Mouse (Mus musculus): ENCODE data around the gene Lsamp.

Lsamp gene

GRCm38 (mm10) chr16:42048138-42048537, 2064.0 kb downstream of the Lsamp start:
- no peak for ATAC-seq (ENCODE audit: low TSS enrichment)

- peak; percentile 85 for ATAC-seq (ENCODE audit: low TSS enrichment)
Observed at GRCm38 (mm10) chr16:42059927-42060326, 2075.8 kb downstream of the Lsamp start.

- ATAC-seq (ENCODE audit: low TSS enrichment): no peak
Observed at GRCm38 (mm10) chr16:42074325-42074724, 2090.2 kb downstream of the Lsamp start.

DNA sequence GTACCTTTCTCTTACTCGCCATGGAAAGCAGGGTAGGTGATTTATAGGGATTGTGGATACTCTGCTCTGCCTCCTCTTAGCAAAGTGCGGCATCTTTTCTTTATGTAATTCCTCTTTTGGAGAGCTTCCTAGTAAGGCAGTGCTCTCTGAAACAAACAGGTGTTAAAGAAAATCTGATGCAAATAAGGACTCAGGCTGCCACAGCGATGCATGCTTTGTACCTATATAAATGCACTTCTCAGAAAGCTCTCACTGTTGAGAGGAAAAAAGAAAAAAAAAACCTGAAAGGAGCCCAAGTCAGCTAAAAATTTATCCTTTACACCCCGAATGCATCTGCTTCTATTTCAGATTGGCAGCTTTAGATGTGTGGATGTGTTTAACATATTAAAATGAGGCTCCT, 2095.4 kb downstream of the Lsamp start:
- peak; percentile 94 for ATAC-seq (ENCODE audit: low TSS enrichment)

DNA sequence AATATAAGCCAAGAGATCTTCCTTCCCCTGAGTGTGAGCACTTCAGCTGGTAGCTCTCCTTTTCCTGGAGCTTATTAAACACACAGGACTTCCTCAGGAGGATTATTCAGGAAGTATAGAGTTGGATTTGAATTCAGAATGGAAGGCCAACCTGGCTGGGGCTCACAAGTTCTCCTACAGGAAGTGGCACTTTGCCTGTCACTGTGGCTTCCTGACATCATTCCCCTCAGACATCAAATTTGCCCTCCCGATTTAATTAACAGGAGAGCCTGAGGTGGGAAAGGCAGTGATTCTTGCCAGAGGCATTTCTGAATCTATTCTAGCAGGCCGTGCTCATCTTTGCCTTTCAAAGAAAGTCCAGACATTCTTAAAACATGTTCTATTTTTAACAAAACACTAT, 2097.4 kb downstream of the Lsamp start:
- ATAC-seq (ENCODE audit: low TSS enrichment): no peak

DNA sequence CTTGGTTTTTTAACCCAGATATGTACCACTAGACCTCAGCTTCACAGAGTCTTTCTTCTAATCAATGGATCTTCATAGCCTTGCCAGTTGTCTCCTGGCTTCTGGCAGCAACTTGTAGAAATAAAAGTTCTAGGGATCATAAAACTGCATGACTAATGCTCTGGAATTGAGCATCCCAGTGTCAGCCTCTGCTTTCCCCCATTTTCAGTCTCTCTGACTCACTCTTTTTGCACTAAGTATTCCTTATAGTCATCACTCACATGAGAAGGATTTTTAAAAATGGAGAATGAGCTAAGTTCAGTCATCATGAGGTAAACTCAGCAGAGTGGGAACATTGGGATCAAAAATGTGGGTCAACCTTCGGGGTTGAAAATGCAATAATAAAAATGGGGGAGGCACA, 2113.3 kb downstream of the Lsamp start:
- peak; percentile 62; the same call in 1 of the 2 replicates for ATAC-seq (ENCODE audit: low TSS enrichment)

- no peak for ATAC-seq (ENCODE audit: low TSS enrichment)
Observed at GRCm38 (mm10) chr16:42102186-42102585, 2118.0 kb downstream of the Lsamp start.

- peak; percentile 81 for ATAC-seq (ENCODE audit: low TSS enrichment)
Observed at GRCm38 (mm10) chr16:42102635-42103034, 2118.5 kb downstream of the Lsamp start.

DNA sequence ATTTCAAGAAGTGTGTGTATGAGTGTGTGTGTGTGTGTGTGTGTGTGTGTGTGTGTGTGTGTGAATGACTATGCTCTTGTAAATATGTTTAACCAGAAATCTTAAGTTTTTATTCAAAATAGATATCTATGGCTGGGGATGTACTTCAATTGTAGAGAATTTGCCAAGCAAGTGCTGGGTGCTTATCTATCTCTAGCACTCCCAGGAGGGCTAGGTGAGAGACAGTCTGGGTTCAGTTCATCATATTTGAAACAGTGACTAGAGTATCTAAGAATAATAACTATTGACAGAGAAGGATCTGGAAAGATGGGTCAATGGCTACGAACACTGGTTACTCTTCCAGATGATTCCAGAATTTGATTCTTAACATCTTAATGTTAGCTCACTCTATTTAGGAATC, 2128.1 kb downstream of the Lsamp start:
- no peak for ATAC-seq (ENCODE audit: low TSS enrichment)

DNA sequence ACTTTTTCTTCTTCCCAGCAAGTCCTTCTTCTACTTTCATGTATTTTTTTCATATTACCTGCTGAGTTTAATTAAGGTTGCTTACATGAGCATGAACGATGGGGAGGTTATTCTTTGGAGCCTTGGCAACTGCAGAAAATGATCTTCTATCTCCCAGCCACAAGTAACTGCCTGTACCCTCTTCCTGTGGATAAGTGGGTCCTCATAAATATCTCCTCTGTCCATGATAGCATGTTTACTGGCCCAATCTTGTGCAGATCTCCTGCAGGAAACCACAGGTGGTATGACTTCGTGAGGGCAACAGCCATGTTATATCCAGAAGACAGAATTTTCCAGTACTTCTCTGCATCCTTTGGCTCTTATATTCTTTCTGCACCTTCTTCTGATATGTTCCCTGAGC, 2129.1 kb downstream of the Lsamp start:
- ATAC-seq (ENCODE audit: low TSS enrichment): no peak

DNA sequence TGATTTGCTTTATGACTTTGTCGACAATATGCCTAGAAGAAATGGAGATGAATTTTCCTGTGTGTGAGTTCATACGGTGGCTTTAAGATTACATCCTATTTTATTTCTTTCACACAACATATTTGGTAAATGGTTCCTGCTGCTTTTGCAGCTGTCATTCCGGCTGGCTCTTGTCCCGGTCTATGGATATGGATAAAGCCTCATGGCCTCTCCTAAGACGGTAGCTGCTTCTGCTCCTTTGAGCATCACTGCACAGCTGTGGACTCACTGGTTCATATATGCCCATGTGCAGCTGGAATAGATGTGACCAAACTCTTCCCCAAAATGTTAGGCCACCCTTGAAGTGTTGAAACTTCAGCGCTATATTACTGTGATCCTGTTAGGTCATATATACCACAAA, 2137.6 kb downstream of the Lsamp start:
- no peak for ATAC-seq (ENCODE audit: low TSS enrichment)

- 0 out of 2 replicates have a peak, but pooled peaks have one; percentile 20 for ATAC-seq (ENCODE audit: low TSS enrichment)
Observed at GRCm38 (mm10) chr16:42123826-42124225, 2139.7 kb downstream of the Lsamp start.

GRCm38 (mm10) chr16:42126061-42126460, 2141.9 kb downstream of the Lsamp start:
- ATAC-seq (ENCODE audit: low TSS enrichment): no peak

GRCm38 (mm10) chr16:42147164-42147563, 2163.0 kb downstream of the Lsamp start:
- ATAC-seq (ENCODE audit: low TSS enrichment): peak; percentile 41; the same call in 1 of the 2 replicates

DNA sequence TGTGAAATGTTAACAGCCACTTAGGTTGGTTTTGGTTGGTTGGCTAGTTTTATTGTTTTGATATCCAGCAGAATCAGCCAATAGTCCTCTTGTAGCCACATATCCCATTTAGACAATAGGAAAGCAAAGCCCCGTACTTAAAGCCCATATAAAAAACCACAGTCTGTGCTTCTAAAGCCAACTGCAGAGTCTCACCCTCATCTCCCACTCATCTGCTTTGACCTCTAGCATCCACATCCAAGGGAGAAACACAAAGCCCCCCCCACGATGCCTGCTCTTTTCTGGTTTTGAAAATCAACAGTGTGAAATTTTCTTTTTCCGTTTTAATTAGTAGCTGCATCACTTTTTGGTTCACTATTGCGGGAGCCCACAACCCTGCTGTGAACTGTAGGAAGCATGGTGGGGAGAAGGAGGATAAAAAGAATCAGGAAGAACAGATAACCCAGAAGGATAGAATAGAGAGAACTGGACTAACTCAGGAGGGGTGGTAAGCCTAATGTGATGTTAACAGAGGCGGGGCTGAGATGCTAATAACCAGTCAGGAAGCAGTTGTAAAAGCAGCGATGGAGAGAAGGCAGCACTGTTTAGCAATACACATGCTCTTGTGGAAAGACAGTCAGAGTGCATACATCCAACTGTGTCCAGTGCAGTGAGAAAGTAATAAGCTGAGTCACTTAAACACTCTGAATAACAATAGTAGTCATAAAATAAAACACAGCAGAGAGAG, 2165.2 kb downstream of the Lsamp start:
- ATAC-seq (ENCODE audit: low TSS enrichment): no peak

DNA sequence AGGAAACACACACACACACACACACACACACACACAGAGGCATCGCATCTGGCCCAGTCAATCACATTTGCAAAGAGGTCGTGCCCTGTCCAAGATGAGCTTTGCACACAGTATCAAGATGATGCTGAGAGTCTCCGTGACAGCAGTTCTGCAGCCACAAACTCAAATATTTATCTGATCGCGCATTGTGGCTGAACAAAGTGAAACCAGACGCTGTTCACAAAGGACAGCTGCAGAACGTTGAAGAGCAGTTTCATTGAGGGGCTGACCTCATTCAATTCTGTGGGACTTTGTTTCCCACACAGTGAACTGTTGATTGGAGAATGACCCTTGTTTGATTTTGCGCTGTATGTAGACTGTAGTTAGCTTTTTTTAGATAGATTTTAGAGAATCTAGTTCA, 2168.5 kb downstream of the Lsamp start:
- no peak for ATAC-seq (ENCODE audit: low TSS enrichment)

DNA sequence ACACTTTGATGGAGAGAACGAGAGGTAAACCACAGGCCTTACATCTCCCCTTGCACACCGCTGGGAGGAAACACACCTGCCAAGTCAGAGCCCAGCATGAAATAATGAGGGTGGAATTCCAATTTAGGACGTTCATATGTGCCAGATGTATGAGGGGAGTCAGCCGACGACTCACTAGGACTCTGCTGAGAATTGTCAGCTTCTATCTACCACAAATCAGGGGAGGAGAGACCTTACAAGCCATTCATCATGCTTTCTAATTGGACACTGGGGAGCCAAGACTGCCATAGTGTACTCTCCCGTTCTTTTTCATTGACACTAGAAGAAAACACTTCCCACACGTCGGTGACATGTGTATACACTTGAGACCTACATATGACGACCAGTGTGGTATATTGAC, 2173.7 kb downstream of the Lsamp start:
- no peak for ATAC-seq (ENCODE audit: low TSS enrichment)

GRCm38 (mm10) chr16:42164941-42165340, 2180.8 kb downstream of the Lsamp start:
- ATAC-seq (ENCODE audit: low TSS enrichment): peak; percentile 94

- ATAC-seq (ENCODE audit: low TSS enrichment): no peak
Observed at GRCm38 (mm10) chr16:42168292-42168691, 2184.1 kb downstream of the Lsamp start.

DNA sequence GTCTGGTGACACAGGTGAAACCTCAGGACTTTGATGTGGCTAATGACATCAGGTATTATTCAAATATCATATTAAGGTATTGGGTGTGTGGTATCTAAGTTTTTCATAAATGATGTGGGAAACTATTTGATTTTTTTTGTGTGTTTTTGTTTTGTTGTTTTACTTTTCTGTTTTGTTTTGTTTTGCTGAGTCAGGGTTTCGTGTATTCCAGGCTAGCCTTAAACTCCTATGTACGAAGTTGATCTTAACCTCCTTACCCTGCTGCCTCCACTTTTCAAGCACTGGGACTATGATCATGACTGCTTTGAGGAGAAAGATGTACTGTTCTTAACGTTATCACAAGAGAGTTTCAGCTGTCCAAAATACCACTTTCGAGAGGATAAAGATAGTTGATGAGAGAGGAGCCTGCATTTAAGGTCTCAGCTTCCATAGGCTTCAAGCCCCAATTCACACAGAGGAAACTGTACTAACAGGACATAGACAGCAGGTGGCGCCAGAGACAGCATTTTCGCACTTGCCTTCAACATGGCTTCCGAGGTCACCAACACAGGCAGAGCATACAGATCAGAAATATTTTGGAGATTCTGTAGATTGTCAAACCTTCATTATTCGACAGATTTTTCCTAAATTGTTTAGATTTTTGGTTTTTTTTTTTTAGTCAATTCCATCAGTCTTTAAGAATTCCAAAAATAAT, 2185.4 kb downstream of the Lsamp start:
- peak; percentile 73 for ATAC-seq (ENCODE audit: low TSS enrichment)

- peak; percentile 88 for ATAC-seq (ENCODE audit: low TSS enrichment)
Observed at GRCm38 (mm10) chr16:42172476-42172875, 2188.3 kb downstream of the Lsamp start.

GRCm38 (mm10) chr16:42178866-42179265, 2194.7 kb downstream of the Lsamp start:
- ATAC-seq (ENCODE audit: low TSS enrichment): no peak

GRCm38 (mm10) chr16:42180025-42180424, 2195.9 kb downstream of the Lsamp start:
- no peak for ATAC-seq (ENCODE audit: low TSS enrichment)
